Mouse (Mus musculus): Measurements from ENCODE around the gene Gm44502. TPM values are rescaled to one million over a fixed set of nuclear protein-coding genes. Genes with fewer than 3 reads are reported as not detected.

Gene Gm44502
- polyA plus RNA-seq, 1 experiment from 2014 or later = not detected

GRCm38 (mm10) chr15:89459821-89460220, 30.3 kb upstream of the Gm44502 start:
- H3K4me1 ChIP-seq (ENCODE audit: control insufficient read depth, insufficient read depth, low read length) = peaks cover 18% of the 10 kb centered on the region
- H3K9me3 ChIP-seq (ENCODE audit: control insufficient read depth, low read length) = no peaks in the 10 kb centered on the region
- peaks cover 77% of the 10 kb centered on the region for H3K36me3 ChIP-seq (ENCODE audit: control insufficient read depth, insufficient read depth, low read length)
- no peak for ATAC-seq (ENCODE audit: low FRiP score, low TSS enrichment)
- no peak overlapping the region for H3K27ac ChIP-seq (replicated peaks; ENCODE audit: low read depth, low read length)
- WGBS = 93% methylated on average over 7 of the region's 7 CpGs
- no peak for DNase-seq
- H3K4me2 ChIP-seq (ENCODE audit: low read length) = no peak overlapping the region
- H3K9ac ChIP-seq (replicated peaks; ENCODE audit: low read length) = no peak overlapping the region
- H3K27me3 ChIP-seq (ENCODE audit: control insufficient read depth, insufficient read depth, low read length) = no peaks in the 10 kb centered on the region
- H3K4me3 ChIP-seq (replicated peaks; ENCODE audit: low read depth, low read length) = no peak overlapping the region

GRCm38 (mm10) chr15:89458942-89459341, 29.4 kb upstream of the Gm44502 start:
- peaks cover 15% of the 10 kb centered on the region for H3K4me1 ChIP-seq (ENCODE audit: control insufficient read depth, insufficient read depth, low read length)
- no peaks in the 10 kb centered on the region for H3K27me3 ChIP-seq (ENCODE audit: control insufficient read depth, insufficient read depth, low read length)
- 94% methylated on average over 15 of the region's 15 CpGs for WGBS
- H3K36me3 ChIP-seq (ENCODE audit: control insufficient read depth, insufficient read depth, low read length) = peaks cover 77% of the 10 kb centered on the region
- no peak overlapping the region for H3K9ac ChIP-seq (replicated peaks; ENCODE audit: low read length)
- H3K27ac ChIP-seq (replicated peaks; ENCODE audit: low read depth, low read length) = no peak overlapping the region
- ATAC-seq (ENCODE audit: low FRiP score, low TSS enrichment) (no peak), DNase-seq (no peak)
- H3K4me3 ChIP-seq (replicated peaks; ENCODE audit: low read depth, low read length) = no peak overlapping the region
- H3K9me3 ChIP-seq (ENCODE audit: control insufficient read depth, low read length) = no peaks in the 10 kb centered on the region
- no peak overlapping the region for H3K4me2 ChIP-seq (ENCODE audit: low read length)

GRCm38 (mm10) chr15:89455642-89456041, 26.1 kb upstream of the Gm44502 start:
- no peaks in the 10 kb centered on the region for H3K9me3 ChIP-seq (ENCODE audit: control insufficient read depth, low read length)
- H3K27me3 ChIP-seq (ENCODE audit: control insufficient read depth, insufficient read depth, low read length) = 0 out of 2 replicates have a peak, but pooled peaks cover 4% of the 10 kb centered on the region
- H3K36me3 ChIP-seq (ENCODE audit: control insufficient read depth, insufficient read depth, low read length) = peaks cover 47% of the 10 kb centered on the region
- no peak overlapping the region for H3K27ac ChIP-seq (replicated peaks; ENCODE audit: low read depth, low read length)
- H3K4me3 ChIP-seq (replicated peaks; ENCODE audit: low read depth, low read length) = peak overlapping the region; percentile 82
- peak overlapping the region; percentile 81 for H3K9ac ChIP-seq (replicated peaks; ENCODE audit: low read length)
- peaks cover 21% of the 10 kb centered on the region for H3K4me1 ChIP-seq (ENCODE audit: control insufficient read depth, insufficient read depth, low read length)
- H3K4me2 ChIP-seq (ENCODE audit: low read length) = peak overlapping the region; percentile 92
- DNase-seq (no peak), ATAC-seq (ENCODE audit: low FRiP score, low TSS enrichment) (no peak)
- WGBS = 79% methylated on average over 6 of the region's 6 CpGs

- Histone ChIP-seq H3K4me2 (ENCODE audit: low read length) (peak overlapping the region; percentile 92), H3K9ac (replicated peaks; ENCODE audit: low read length) (peak overlapping the region; percentile 81), H3K36me3 (ENCODE audit: control insufficient read depth, insufficient read depth, low read length) (peaks cover 39% of the 10 kb centered on the region), H3K4me1 (ENCODE audit: control insufficient read depth, insufficient read depth, low read length) (peaks cover 21% of the 10 kb centered on the region), H3K27me3 (ENCODE audit: control insufficient read depth, insufficient read depth, low read length) (0 out of 2 replicates have a peak, but pooled peaks cover 4% of the 10 kb centered on the region), H3K9me3 (ENCODE audit: control insufficient read depth, low read length) (no peaks in the 10 kb centered on the region), H3K4me3 (replicated peaks; ENCODE audit: low read depth, low read length) (peak overlapping the region; percentile 82), H3K27ac (replicated peaks; ENCODE audit: low read depth, low read length) (peak overlapping the region; percentile 90)
- DNase-seq (no peak), ATAC-seq (ENCODE audit: low FRiP score, low TSS enrichment) (0 out of 2 replicates have a peak, but pooled peaks have one; percentile 32)
- WGBS = 11% methylated on average over 5 of the region's 6 CpGs
Observed at GRCm38 (mm10) chr15:89454857-89455256, 25.4 kb upstream of the Gm44502 start.

GRCm38 (mm10) chr15:89453865-89454478, 24.5 kb upstream of the Gm44502 start, which contains the start of gene Mapk8ip2:
Gene Mapk8ip2 (plus strand): TSS chr15:89453913.
- ATAC-seq (ENCODE audit: low FRiP score, low TSS enrichment) = peak; percentile 78
- 0 out of 2 replicates have a peak, but pooled peaks cover 4% of the 10 kb centered on the region for H3K27me3 ChIP-seq (ENCODE audit: control insufficient read depth, insufficient read depth, low read length)
- H3K27ac ChIP-seq (replicated peaks; ENCODE audit: low read depth, low read length) = peak within 1 kb of the TSS; percentile 90
- H3K9ac ChIP-seq (replicated peaks; ENCODE audit: low read length) = peak within 1 kb of the TSS; percentile 81
- WGBS = under 1% methylated on average over 53 of the region's 53 CpGs
- H3K4me1 ChIP-seq (ENCODE audit: control insufficient read depth, insufficient read depth, low read length) = peaks cover 21% of the 10 kb centered on the region
- peak within 1 kb of the TSS; percentile 82 for H3K4me3 ChIP-seq (replicated peaks; ENCODE audit: low read depth, low read length)
- DNase-seq = peak; percentile 83
- no peaks in the 10 kb centered on the region for H3K9me3 ChIP-seq (ENCODE audit: control insufficient read depth, low read length)
- H3K36me3 ChIP-seq (ENCODE audit: control insufficient read depth, insufficient read depth, low read length) = peaks cover 32% of the 10 kb centered on the region
- peak within 1 kb of the TSS; percentile 92 for H3K4me2 ChIP-seq (ENCODE audit: low read length)

- 5% methylated on average over 24 of the region's 24 CpGs for WGBS
Observed at GRCm38 (mm10) chr15:89452906-89453864, 23.7 kb upstream of the Gm44502 start.

GRCm38 (mm10) chr15:89442486-89443070, 13.1 kb upstream of the Gm44502 start:
- H3K27me3 ChIP-seq (ENCODE audit: control insufficient read depth, insufficient read depth, low read length) = no peaks in the 10 kb centered on the region
- no peaks in the 10 kb centered on the region for H3K4me1 ChIP-seq (ENCODE audit: control insufficient read depth, insufficient read depth, low read length)
- ATAC-seq (ENCODE audit: low FRiP score, low TSS enrichment) (no peak), DNase-seq (peak; percentile 68)
- no peaks in the 10 kb centered on the region for H3K36me3 ChIP-seq (ENCODE audit: control insufficient read depth, insufficient read depth, low read length)
- no peak overlapping the region for H3K4me3 ChIP-seq (replicated peaks; ENCODE audit: low read depth, low read length)
- H3K9me3 ChIP-seq (ENCODE audit: control insufficient read depth, low read length) = no peaks in the 10 kb centered on the region
- H3K9ac ChIP-seq (replicated peaks; ENCODE audit: low read length) = no peak overlapping the region
- H3K4me2 ChIP-seq (ENCODE audit: low read length) = no peak overlapping the region
- WGBS = 40% methylated on average over 8 of the region's 8 CpGs
- no peak overlapping the region for H3K27ac ChIP-seq (replicated peaks; ENCODE audit: low read depth, low read length)

More at GRCm38 (mm10) chr15:89452906-89453864, 23.7 kb upstream of the Gm44502 start:
- peak overlapping the region; percentile 82 for H3K4me3 ChIP-seq (replicated peaks; ENCODE audit: low read depth, low read length)
- peak overlapping the region; percentile 92 for H3K4me2 ChIP-seq (ENCODE audit: low read length)
- H3K36me3 ChIP-seq (ENCODE audit: control insufficient read depth, insufficient read depth, low read length) = peaks cover 24% of the 10 kb centered on the region
- H3K9me3 ChIP-seq (ENCODE audit: control insufficient read depth, low read length) = no peaks in the 10 kb centered on the region
- DNase-seq (peak; percentile 71), ATAC-seq (ENCODE audit: low FRiP score, low TSS enrichment) (peak; percentile 62; the same call in 1 of the 2 replicates)
- 0 out of 2 replicates have a peak, but pooled peaks cover 4% of the 10 kb centered on the region for H3K27me3 ChIP-seq (ENCODE audit: control insufficient read depth, insufficient read depth, low read length)
- H3K27ac ChIP-seq (replicated peaks; ENCODE audit: low read depth, low read length) = peak overlapping the region; percentile 90
- peak overlapping the region; percentile 81 for H3K9ac ChIP-seq (replicated peaks; ENCODE audit: low read length)
- H3K4me1 ChIP-seq (ENCODE audit: control insufficient read depth, insufficient read depth, low read length) = peaks cover 21% of the 10 kb centered on the region

- DNase-seq (no peak), ATAC-seq (ENCODE audit: low FRiP score, low TSS enrichment) (no peak)
- Histone ChIP-seq H3K9me3 (ENCODE audit: control insufficient read depth, low read length) (no peaks in the 10 kb centered on the region), H3K4me1 (ENCODE audit: control insufficient read depth, insufficient read depth, low read length) (no peaks in the 10 kb centered on the region), H3K4me3 (replicated peaks; ENCODE audit: low read depth, low read length) (no peak overlapping the region), H3K27ac (replicated peaks; ENCODE audit: low read depth, low read length) (no peak overlapping the region), H3K9ac (replicated peaks; ENCODE audit: low read length) (no peak overlapping the region), H3K4me2 (ENCODE audit: low read length) (no peak overlapping the region), H3K36me3 (ENCODE audit: control insufficient read depth, insufficient read depth, low read length) (no peaks in the 10 kb centered on the region), H3K27me3 (ENCODE audit: control insufficient read depth, insufficient read depth, low read length) (no peaks in the 10 kb centered on the region)
- 91% methylated on average over 5 of the region's 5 CpGs for WGBS
Observed at GRCm38 (mm10) chr15:89435878-89436277, 6.4 kb upstream of the Gm44502 start.

All from midbrain, embryonic 14.5 days (tissue).